Mouse (Mus musculus): Measurements from ENCODE around the gene Hmgb2. TPM values are rescaled to one million over a fixed set of nuclear protein-coding genes. Genes with fewer than 3 reads are reported as not detected.
"Not testable (repeated sequence)": the region's sequence is repeated elsewhere in the genome, so short reads cannot be mapped to it uniquely, and the experiment has no call there.

Hmgb2 gene
- polyA plus RNA-seq, 1 experiment = 2.9 TPM

DNA sequence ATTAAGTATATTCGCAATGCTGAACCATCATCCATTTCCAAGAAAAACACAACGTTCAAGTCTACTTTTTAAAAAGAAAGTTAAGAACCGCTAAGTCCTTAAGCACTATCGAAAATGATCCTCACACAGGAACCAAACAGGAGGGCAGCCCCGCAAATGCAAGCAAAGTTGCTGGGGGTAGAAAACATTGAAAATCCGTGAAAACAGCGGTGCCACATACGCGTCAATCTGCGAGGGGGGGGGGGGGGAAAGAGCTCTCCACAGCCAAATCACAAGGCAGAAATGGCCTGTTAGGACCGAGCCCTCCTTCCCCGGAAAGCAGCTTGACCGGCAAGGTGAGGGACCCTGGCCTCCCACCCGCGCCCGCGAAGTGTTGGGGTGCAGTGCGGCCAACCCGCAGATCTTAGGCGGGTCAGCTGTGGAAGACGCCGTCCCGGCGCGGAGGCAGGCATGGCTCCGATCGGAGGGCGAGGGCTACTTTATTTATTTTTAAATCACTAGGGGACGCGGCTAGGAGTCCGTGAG lies 854 bp upstream of the Hmgb2 start:
- no peak for DNase-seq (ENCODE audit: low read depth)

- DNase-seq (ENCODE audit: low read depth) = no peak
Observed at GRCm38 (mm10) chr8:57512141-57513056, 692 bp downstream of the Hmgb2 start.

DNA sequence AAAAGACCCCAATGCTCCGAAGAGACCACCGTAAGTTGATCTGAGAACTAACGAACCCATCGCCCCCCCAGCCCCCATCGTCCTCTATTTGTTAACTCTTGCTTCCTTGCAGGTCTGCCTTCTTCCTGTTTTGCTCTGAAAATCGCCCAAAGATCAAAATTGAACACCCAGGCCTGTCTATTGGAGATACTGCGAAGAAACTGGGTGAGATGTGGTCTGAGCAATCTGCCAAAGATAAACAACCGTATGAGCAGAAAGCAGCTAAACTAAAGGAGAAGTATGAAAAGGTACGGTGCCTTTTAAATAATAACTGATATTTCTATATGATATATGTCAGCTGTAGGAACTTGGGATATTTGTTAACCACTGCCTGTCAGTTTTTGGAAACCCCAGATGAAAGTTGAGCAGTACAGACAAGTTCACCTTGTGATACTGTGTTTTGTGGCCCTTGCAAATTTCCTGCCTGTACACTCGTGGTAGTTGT lies 1.5 kb downstream of the Hmgb2 start:
- DNase-seq (ENCODE audit: low read depth) = not testable (repeated sequence)

DNA sequence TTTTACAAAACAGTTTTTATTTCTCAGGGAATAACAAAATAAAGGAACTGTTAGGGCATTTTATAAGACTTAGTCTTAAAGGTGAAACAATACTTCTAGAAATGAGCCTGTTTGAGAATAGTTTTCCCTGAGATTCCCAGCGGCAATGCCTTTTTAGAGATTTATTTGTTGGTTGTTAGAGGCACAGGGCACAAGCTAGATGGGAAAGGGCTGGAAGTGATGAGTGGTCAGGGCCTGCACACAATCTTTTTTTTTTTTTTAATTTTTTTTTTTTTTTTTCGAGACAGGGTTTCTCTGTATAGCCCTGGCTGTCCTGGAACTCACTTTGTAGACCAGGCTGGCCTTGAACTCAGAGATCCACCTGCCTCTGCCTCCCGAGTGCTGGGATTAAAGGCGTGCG lies 5.0 kb downstream of the Hmgb2 start:
- DNase-seq (ENCODE audit: low read depth) = not testable (repeated sequence)

GRCm38 (mm10) chr8:57517723-57518122 lies 6.0 kb downstream of the Hmgb2 start:
- no peak for DNase-seq (ENCODE audit: low read depth)

DNA sequence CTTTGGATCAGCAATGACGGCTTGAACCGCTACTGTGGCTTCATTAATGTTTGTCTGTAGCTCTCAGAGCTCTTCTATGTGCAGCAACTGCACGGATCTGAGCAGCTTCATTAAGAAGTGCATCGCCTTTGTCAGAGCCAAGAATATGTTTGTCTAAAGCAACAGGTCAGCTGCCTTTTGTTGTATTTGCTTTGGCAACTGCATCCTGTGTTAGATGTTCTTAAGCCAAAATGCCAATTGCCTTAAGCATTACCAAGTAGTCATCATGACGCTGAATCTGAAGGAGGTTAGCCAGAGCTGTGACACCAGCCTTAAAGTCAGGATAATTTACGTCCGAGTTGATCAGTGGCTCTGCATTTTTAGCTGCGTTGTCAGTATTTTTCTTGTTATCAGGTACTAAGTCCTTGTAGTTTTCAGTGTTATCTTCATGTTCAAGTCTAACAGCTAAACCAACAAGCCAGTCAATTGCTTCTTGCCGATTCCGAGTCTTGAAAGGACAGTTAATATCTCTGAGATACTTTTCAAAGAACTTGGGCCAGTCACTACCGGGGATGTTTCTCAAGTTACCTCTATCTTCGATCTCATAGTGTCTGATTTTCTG lies 8.6 kb downstream of the Hmgb2 start:
- peak; percentile 36 for DNase-seq (ENCODE audit: low read depth)

DNA sequence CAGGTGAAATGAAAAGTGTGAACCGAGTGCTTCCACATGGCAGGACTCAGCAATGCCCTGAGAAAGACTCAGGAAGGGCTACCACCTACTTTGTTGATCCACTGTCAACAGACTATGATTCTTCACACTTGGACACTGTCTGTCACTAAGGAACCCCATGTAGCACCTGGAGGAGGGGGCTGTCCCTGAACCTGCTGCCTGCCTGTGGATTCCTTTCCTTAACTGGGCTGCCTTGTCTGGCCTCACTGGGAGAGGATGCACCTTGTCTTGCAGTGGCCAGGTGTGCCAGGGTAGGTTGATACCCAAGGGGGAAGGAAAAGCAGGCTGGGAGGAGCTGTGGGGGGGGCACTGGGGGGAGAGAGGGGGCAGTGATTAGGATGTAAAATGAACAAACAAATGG lies 16.3 kb downstream of the Hmgb2 start:
- DNase-seq (ENCODE audit: low read depth) = no peak

- DNase-seq (ENCODE audit: low read depth) = no peak
Observed at GRCm38 (mm10) chr8:57530238-57530637, 18.5 kb downstream of the Hmgb2 start.

DNA sequence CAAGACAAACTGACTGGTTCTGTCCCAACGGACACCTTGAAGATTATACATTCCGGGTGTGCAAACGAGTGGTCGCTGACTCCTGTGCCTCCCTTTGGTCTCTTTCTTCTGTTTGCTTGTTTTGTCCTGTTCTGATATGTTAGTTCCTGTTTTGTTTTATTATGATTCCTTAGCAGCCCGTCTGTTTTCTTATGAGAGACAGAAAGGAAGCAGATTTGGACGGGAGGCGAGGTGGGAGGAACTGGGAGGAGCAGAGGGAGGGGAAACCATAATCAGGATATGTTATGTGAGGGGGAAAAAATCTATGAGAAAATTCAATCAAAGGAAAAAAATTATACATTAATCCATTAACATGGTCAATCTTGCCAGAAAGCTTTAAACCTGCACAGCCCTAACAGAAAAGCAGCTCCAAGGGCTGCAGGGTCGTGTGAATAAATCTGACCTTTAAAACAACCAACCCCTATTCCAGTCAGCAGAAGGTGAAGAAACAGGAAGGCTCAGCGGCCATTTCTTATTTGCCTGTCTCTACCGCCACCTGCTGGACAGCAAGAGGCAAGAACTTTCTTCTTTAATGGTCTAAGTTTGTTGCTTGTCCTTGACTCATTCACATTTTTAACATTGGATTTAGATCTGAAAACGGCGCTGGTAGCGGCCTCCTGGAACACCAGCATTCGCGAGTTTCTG lies 19.1 kb downstream of the Hmgb2 start:
- DNase-seq (ENCODE audit: low read depth) = peak; percentile 52

DNA sequence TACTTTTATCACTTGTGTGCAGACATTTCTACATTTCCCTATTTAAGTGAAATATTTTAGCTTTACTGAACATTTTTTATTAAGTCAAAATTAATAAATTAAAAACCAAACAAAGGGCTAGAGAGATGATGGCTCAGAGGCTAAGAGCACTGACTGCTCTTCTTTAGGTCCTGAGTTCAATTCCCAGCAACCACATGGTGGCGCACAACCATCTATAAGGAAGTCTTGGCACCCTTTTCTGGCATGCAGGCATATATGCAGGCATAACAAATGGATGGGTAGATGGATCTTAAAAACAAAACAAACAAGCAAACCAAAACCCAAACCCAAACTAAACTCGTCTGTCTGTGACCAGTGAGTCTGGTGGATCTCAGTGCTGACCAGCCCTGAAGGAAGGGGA lies 20.5 kb downstream of the Hmgb2 start:
- no peak for DNase-seq (ENCODE audit: low read depth)

GRCm38 (mm10) chr8:57533106-57533505 lies 21.4 kb downstream of the Hmgb2 start:
- no peak for DNase-seq (ENCODE audit: low read depth)

GRCm38 (mm10) chr8:57534495-57534894 lies 22.8 kb downstream of the Hmgb2 start:
- no peak for DNase-seq (ENCODE audit: low read depth)

DNA sequence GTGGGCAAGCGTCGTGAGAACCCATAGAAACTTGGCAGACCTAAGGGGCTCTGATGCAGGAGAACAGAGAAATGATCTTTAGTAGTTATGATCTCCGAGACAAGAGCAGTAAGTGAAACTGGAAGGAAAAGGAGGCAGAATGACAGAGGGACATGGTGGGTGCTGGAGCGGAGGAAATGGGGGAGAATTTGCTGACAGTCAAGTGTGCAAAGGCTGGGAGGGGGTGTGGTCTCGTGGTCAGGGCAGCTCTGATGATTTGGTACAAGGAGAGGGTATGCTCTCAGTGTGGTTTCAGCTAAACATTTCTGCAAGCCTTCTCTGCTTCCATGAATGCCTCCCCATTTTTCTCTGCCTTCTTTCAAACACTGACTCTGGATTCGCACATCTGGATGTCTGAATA lies 24.5 kb downstream of the Hmgb2 start:
- no peak for DNase-seq (ENCODE audit: low read depth)

DNA sequence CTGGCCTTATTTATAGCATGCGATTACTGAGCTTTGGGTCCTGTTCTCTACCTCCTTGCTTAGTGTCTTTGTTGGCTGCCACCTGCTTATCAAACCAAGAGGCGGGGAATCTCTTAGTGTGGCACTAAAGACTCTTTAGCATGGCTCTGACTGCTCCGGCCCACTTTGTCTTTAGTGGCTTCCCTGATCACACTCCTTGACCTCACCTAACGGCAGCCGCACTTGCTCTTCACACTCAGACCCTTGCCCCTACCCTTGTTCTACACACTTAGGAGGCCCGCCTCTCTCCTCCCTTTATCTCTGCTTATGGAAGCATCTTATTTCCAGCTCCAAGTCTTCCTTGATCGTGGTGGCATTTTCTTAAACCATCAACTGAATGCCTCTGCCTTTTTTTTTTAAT lies 26.9 kb downstream of the Hmgb2 start:
- no peak for DNase-seq (ENCODE audit: low read depth)

DNA sequence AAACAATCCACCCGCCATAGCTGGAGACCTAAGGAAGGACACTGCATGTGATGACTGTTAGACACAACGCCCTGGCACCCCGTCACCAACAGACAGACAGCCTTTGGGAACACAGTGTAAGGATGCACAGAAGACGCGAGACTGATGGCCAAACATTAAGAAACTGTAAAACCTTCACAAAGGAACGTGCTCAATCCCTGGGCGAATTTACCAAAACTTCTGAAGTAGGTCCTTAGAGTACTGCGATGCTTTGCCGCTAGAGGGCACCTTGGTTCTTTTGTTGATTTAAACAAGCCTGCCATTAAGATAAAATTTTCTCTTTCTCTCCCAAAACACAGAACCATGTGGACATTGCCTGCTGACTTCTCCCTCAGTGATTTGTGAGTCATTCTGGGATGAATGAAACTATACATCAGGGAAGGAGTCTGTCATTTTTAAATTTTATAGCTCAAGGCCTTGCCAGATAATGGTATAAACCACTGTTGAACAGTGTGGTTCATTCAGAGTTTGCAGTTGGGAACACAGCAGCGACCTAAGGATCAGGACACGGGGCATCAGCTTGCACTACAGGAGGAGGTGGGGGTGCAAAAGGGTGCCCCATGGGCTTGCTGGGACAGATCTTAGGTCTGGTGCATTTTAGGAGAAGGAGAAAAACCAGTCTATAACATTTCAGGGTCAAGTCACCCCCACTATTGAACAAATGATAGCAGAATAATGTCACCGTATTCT lies 28.6 kb downstream of the Hmgb2 start:
- DNase-seq (ENCODE audit: low read depth) = no peak

GRCm38 (mm10) chr8:57540951-57541350 lies 29.2 kb downstream of the Hmgb2 start:
- DNase-seq (ENCODE audit: low read depth) = no peak

GRCm38 (mm10) chr8:57541405-57541804 lies 29.7 kb downstream of the Hmgb2 start:
- no peak for DNase-seq (ENCODE audit: low read depth)

DNA sequence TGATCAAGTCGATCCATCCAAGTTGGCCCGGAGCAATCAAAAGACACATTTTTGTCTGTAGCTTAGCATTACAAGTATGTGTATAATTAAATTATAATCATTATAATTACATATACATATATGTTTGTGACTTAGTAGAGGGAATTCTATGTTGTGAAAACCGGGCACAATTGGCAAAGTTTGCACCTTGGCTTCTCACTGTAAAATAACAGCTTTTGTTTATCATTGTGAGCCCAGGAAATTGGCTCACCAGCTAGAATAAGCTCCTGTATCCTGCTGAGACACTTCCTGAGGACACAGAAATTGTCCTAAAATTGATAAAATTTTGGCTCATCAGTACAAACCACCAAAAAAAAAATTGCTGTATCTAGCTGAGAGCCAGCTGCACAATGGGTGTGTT lies 34.7 kb downstream of the Hmgb2 start:
- DNase-seq (ENCODE audit: low read depth) = no peak

GRCm38 (mm10) chr8:57546834-57547233 lies 35.1 kb downstream of the Hmgb2 start:
- no peak for DNase-seq (ENCODE audit: low read depth)

GRCm38 (mm10) chr8:57547581-57547980 lies 35.9 kb downstream of the Hmgb2 start:
- DNase-seq (ENCODE audit: low read depth) = no peak
